Mouse (Mus musculus) ES-Bruce4 (cell line): ENCODE data around the gene Bcl2l2. TPM values are rescaled to one million over a fixed set of nuclear protein-coding genes. Genes with fewer than 3 reads are reported as not detected.

Experiments used
- H3K27ac ChIP-seq: 2 replicates; pipeline ENCODE4 v1.5.1; 2012; ENCODE audit warnings: low read length, inconsistent platforms; ENCODE audit not compliant: insufficient read depth
- H3K27me3 ChIP-seq: 2 replicates; pipeline ENCODE4 v1.6.1; 2012; ENCODE audit warnings: mild to moderate bottlenecking, low read length, inconsistent platforms; ENCODE audit not compliant: control insufficient read depth, poor library complexity, insufficient read depth, severe bottlenecking
- H3K36me3 ChIP-seq: 2 replicates; pipeline ENCODE4 v1.6.1; 2012; ENCODE audit warnings: inconsistent platforms, mild to moderate bottlenecking, low read length, moderate library complexity; ENCODE audit not compliant: control insufficient read depth, poor library complexity, insufficient read depth, severe bottlenecking
- H3K4me1 ChIP-seq: one replicate; pipeline ENCODE4 v1.8.1; 2011; ENCODE audit warnings: low read length; ENCODE audit not compliant: control insufficient read depth, insufficient read depth
- H3K4me3 ChIP-seq: 2 replicates; pipeline ENCODE4 v1.5.1; 2011; ENCODE audit warnings: low read depth, mild to moderate bottlenecking, low read length
- H3K9ac ChIP-seq: 2 replicates; pipeline ENCODE4 v1.6.1; 2012; ENCODE audit warnings: low read depth, mild to moderate bottlenecking, inconsistent platforms; ENCODE audit not compliant: poor library complexity, severe bottlenecking
- H3K9me3 ChIP-seq: replicated peaks from 2 replicates; pipeline ENCODE4 v1.6.1; 2012; ENCODE audit warnings: mild to moderate bottlenecking, low read length, inconsistent platforms; ENCODE audit not compliant: control insufficient read depth, poor library complexity, insufficient read depth, severe bottlenecking
- CTCF ChIP-seq: IDR thresholded peaks from one replicate; pipeline ENCODE4 v1.8.1; 2011; ENCODE audit warnings: low read depth, low read length
- EP300 ChIP-seq: IDR thresholded peaks from 2 replicates; pipeline ENCODE4 v1.6.1; 2011; ENCODE audit warnings: low read depth, low read length; ENCODE audit not compliant: insufficient read depth
- POLR2A ChIP-seq: IDR thresholded peaks from one replicate; pipeline ENCODE4 v1.8.1; 2011; ENCODE audit warnings: low read length; ENCODE audit not compliant: insufficient read depth
- polyA plus RNA-seq: library from polyadenylated mRNA; stranded (reverse); fragments of >200 nt; gene quantifications from 2 replicates; pipeline ENCODE4 v1.2.4, GENCODE M21; 2011; ENCODE audit warnings: low read depth; ENCODE audit not compliant: missing spikeins, insufficient read depth, insufficient read length

Gene Bcl2l2
- 25.0 and 26.8 TPM in 2 replicates for polyA plus RNA-seq

DNA sequence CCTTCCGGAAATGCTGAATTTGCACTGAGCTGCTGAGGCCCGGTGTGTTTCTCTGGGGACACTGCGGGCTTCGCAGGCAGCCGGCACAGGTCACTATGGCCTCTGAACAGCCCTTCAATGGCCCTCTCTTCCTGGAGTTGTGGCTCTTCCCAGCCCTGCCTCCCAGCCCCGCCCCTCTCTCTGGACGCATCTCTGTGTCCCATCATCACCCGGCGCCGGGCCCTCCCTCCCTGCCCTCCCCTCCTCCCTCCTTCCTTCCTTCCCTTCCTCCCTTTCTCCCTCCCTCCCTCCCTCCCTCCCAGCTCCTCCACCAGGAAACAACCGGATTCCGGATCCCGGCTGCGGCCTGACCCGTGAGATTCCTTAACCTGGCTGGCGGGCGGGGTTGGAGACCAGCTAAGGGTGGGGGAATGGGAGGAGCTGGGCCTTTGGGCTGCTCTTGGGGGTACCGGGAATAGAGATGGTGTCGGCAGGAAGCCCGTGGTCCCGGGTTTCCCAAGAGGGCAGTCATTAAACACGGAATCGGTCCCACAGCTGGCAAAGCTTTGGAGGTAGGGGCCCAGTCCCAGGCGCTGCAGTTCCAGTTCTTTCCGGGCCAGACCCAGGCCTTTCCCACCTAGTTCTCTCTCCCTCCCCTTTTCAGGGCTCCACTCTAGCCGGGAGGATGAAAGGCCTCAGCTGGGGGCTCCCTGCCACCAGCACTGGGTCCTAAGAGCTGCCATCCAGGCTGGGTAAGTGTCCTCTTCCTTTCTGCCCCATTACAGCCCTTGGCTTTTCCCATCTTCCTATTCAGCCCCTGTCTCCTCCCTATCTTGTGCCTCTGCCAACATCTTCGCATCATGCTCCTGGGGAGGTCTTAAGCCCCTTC, at the start of gene Bcl2l2, which contains the start of gene Gm20521:
Gene Bcl2l2 (plus strand): TSS at position 224 of the 868 bp plus-strand sequence.
Gene Gm20521 (plus strand): TSS at position 288 of the 868 bp plus-strand sequence.
- TF ChIP-seq EP300 (0 out of 2 replicates have a peak, but pooled peaks have one; percentile 53), POLR2A (peak; percentile 53), CTCF (no peak)
- H3K4me1 ChIP-seq: no peaks in the 10 kb centered on the region
- H3K36me3 ChIP-seq: no peaks in the 10 kb centered on the region
- H3K27ac ChIP-seq: peak within 1 kb of the TSS; percentile 29
- H3K9me3 ChIP-seq: no peaks in the 10 kb centered on the region
- H3K4me3 ChIP-seq: peak within 1 kb of the TSS; percentile 86
- H3K27me3 ChIP-seq: no peaks in the 10 kb centered on the region
- H3K9ac ChIP-seq: peak within 1 kb of the TSS; percentile 81

DNA sequence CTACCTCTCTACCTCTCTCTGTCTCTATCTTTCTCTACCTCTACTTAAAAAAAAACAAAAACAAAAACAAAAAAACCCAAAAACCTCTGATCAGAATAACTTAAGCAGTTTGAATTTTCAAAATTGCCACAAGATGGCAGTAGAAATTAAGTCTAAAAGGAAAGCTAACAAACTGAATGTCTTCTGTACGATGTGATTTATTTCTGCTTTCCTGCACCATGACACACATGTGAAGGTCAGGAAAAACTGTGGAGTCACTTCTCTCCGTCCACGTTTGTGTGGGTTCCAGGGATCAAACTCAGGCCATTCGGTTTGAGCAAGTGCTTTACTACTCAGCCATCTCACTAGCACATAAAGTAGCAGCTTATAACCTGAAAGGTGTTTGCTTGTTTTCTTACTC, 39.7 kb upstream of the Bcl2l2 start:
- TF ChIP-seq POLR2A: no peak
- TF ChIP-seq CTCF: no peak
- TF ChIP-seq EP300: no peak
- Histone ChIP-seq H3K9me3 (no peaks in the 10 kb centered on the region), H3K4me3 (no peak overlapping the region), H3K27ac (no peak overlapping the region), H3K27me3 (no peaks in the 10 kb centered on the region), H3K9ac (no peak overlapping the region), H3K4me1 (no peaks in the 10 kb centered on the region), H3K36me3 (no peaks in the 10 kb centered on the region)

DNA sequence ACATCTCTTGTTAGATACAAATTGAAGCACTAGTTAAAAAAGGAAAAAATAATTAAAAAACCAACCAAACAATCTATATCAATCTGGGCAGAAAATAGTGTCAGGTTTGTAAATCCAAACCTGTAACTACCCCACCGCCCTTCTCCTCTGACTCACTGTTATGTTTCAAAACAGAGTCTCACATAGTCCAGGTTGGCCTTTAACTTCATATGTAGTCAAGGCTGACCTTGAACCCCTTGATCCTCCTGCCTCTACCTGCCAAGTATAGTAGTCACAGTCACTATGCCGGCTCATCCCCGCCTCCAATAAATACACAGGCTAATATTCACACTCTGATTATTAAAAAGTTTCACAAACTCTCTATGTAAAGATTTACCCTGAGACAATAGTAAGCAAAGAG, 27.5 kb upstream of the Bcl2l2 start:
- Histone ChIP-seq H3K4me1 (no peaks in the 10 kb centered on the region), H3K27me3 (no peaks in the 10 kb centered on the region), H3K9ac (no peak overlapping the region), H3K27ac (no peak overlapping the region), H3K36me3 (no peaks in the 10 kb centered on the region), H3K9me3 (no peaks in the 10 kb centered on the region), H3K4me3 (no peak overlapping the region)
- TF ChIP-seq POLR2A: no peak
- TF ChIP-seq EP300: no peak
- no peak for TF ChIP-seq CTCF

DNA sequence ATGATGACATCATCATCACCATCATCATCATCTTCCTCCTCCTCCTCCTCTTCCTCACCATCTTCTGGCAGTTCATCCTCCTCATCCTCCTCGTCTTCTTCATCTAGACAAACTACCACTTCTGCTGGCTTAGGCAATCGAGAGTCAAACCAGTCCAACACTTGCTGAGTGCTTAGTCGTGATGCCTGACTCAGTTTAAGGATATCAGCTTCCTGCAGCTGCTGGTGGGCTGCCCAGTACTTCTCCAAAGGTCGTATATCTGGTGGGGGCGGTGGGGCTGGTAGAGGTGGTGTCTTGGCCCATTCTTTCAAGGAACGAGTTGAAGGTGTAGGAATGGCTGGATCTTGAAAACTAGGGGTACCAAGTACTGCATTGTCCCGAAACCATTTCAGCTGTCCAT, 26.5 kb upstream of the Bcl2l2 start:
- no peak overlapping the region for H3K9ac ChIP-seq
- H3K27me3 ChIP-seq: no peaks in the 10 kb centered on the region
- H3K36me3 ChIP-seq: no peaks in the 10 kb centered on the region
- H3K4me1 ChIP-seq: no peaks in the 10 kb centered on the region
- no peaks in the 10 kb centered on the region for H3K9me3 ChIP-seq
- no peak overlapping the region for H3K27ac ChIP-seq
- no peak overlapping the region for H3K4me3 ChIP-seq
- no peak for TF ChIP-seq EP300
- TF ChIP-seq POLR2A: no peak
- no peak for TF ChIP-seq CTCF

DNA sequence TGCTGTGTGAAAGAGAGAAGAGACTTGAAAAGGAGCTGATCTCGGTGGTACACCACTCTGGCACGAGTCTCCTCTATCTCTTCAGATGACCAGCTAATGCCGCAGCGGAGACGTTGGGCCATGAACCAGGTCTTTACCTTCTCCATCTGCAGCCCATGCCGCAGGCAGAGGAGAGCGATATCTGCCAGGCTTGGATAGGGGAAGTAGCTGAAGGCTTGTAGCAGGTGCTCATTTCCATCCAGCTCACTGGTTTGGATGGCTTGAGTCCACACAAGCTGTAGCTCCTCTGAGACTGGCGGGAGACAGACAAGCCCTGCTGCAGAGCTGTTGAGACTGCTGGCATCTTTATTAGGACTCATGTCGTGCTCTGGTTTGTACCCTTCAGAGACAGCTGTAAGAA, 25.3 kb upstream of the Bcl2l2 start:
- TF ChIP-seq EP300: no peak
- TF ChIP-seq POLR2A: no peak
- no peak overlapping the region for H3K4me3 ChIP-seq
- no peaks in the 10 kb centered on the region for H3K4me1 ChIP-seq
- H3K9me3 ChIP-seq: no peaks in the 10 kb centered on the region
- H3K27me3 ChIP-seq: no peaks in the 10 kb centered on the region
- H3K36me3 ChIP-seq: no peaks in the 10 kb centered on the region
- no peak overlapping the region for H3K9ac ChIP-seq
- H3K27ac ChIP-seq: no peak overlapping the region

DNA sequence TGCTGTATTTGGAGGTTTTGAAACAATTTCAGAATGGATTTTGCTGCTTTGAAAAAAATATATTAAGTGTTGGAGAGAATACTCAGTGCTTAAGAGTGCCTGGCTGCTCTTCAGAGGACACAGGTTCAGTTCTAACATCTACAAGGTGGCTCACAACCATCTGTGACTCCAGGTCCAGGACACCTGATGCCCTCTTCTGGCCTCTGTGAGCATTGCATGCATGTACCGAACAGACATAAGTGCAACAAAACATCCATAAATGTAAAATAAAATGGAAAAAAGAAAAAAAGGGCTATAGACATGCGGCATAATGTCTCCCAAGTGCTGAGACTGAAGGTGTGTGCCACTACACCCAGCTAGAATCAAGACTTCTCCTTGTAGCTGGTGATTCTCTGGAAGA, 22.7 kb upstream of the Bcl2l2 start:
- no peak overlapping the region for H3K27ac ChIP-seq
- no peaks in the 10 kb centered on the region for H3K27me3 ChIP-seq
- TF ChIP-seq CTCF (peak; percentile 71), EP300 (no peak)
- H3K9ac ChIP-seq: no peak overlapping the region
- no peaks in the 10 kb centered on the region for H3K9me3 ChIP-seq
- no peaks in the 10 kb centered on the region for H3K4me1 ChIP-seq
- H3K4me3 ChIP-seq: no peak overlapping the region
- H3K36me3 ChIP-seq: no peaks in the 10 kb centered on the region
